Mouse (Mus musculus): ENCODE results near the gene Sorcs2. TPM values are rescaled to one million over a fixed set of nuclear protein-coding genes. Genes with fewer than 3 reads are reported as not detected.

Gene Sorcs2
- polyA plus RNA-seq, 1 experiment from 2014 or later = 12.9 TPM

- H3K36me3 ChIP-seq = no peaks in the 10 kb centered on the region
- no peaks in the 10 kb centered on the region for H3K27me3 ChIP-seq
- no peak overlapping the region for H3K4me3 ChIP-seq
- H3K9me3 ChIP-seq = no peaks in the 10 kb centered on the region
- peaks cover 12% of the 10 kb centered on the region for H3K4me1 ChIP-seq
- no peak for ATAC-seq (ENCODE audit: insufficient number of reproducible peaks, insufficient read depth, low FRiP score, low TSS enrichment)
- no peak overlapping the region for H3K9ac ChIP-seq
- 38% methylated on average over 6 of the region's 6 CpGs for WGBS
- H3K4me2 ChIP-seq (replicated peaks) = no peak overlapping the region
- no peak overlapping the region for H3K27ac ChIP-seq
These were observed 328.2 kb downstream of the Sorcs2 start for GRCm38 (mm10) chr5:36069503-36070360.

GRCm38 (mm10) chr5:36067651-36068181 is 330.2 kb downstream of the Sorcs2 start:
- WGBS = 28% methylated on average over 8 of the region's 8 CpGs
- no peak for ATAC-seq (ENCODE audit: insufficient number of reproducible peaks, insufficient read depth, low FRiP score, low TSS enrichment)
- no peak overlapping the region for H3K4me2 ChIP-seq (replicated peaks)

GRCm38 (mm10) chr5:36057804-36058322 is 340.1 kb downstream of the Sorcs2 start:
- 89% methylated on average over 14 of the region's 14 CpGs for WGBS
- Histone ChIP-seq H3K27ac (no peak overlapping the region), H3K9ac (no peak overlapping the region), H3K36me3 (no peaks in the 10 kb centered on the region), H3K27me3 (no peaks in the 10 kb centered on the region), H3K4me1 (no peaks in the 10 kb centered on the region), H3K4me2 (replicated peaks) (no peak overlapping the region), H3K4me3 (no peak overlapping the region), H3K9me3 (no peaks in the 10 kb centered on the region; the same call in 1 of the 2 replicates)
- ATAC-seq (ENCODE audit: insufficient number of reproducible peaks, insufficient read depth, low FRiP score, low TSS enrichment) = no peak

More at GRCm38 (mm10) chr5:36067651-36068181, 330.2 kb downstream of the Sorcs2 start:
- H3K27me3 ChIP-seq = no peaks in the 10 kb centered on the region
- 0 out of 2 replicates have a peak, but pooled peaks cover 2% of the 10 kb centered on the region for H3K36me3 ChIP-seq
- no peaks in the 10 kb centered on the region for H3K9me3 ChIP-seq
- no peak overlapping the region for H3K4me3 ChIP-seq
- H3K9ac ChIP-seq = no peak overlapping the region
- no peak overlapping the region for H3K27ac ChIP-seq
- peaks cover 12% of the 10 kb centered on the region for H3K4me1 ChIP-seq

- H3K9me3 ChIP-seq = no peaks in the 10 kb centered on the region; the same call in 1 of the 2 replicates
- H3K27ac ChIP-seq = no peak overlapping the region
- no peak for ATAC-seq (ENCODE audit: insufficient number of reproducible peaks, insufficient read depth, low FRiP score, low TSS enrichment)
- H3K27me3 ChIP-seq = no peaks in the 10 kb centered on the region
- no peaks in the 10 kb centered on the region for H3K4me1 ChIP-seq
- no peak overlapping the region for H3K9ac ChIP-seq
- H3K36me3 ChIP-seq = no peaks in the 10 kb centered on the region
- no peak overlapping the region for H3K4me3 ChIP-seq
- WGBS = 92% methylated on average over 2 of the region's 2 CpGs
- no peak overlapping the region for H3K4me2 ChIP-seq (replicated peaks)
These were observed 341.0 kb downstream of the Sorcs2 start for GRCm38 (mm10) chr5:36056921-36057320.

GRCm38 (mm10) chr5:36055876-36056275 is 342.1 kb downstream of the Sorcs2 start:
- no peaks in the 10 kb centered on the region for H3K36me3 ChIP-seq
- no peak overlapping the region for H3K4me3 ChIP-seq
- H3K4me2 ChIP-seq (replicated peaks) = no peak overlapping the region
- H3K27me3 ChIP-seq = no peaks in the 10 kb centered on the region
- WGBS = 85% methylated on average over 14 of the region's 14 CpGs
- H3K27ac ChIP-seq = no peak overlapping the region
- ATAC-seq (ENCODE audit: insufficient number of reproducible peaks, insufficient read depth, low FRiP score, low TSS enrichment) = no peak
- no peaks in the 10 kb centered on the region for H3K4me1 ChIP-seq
- no peak overlapping the region for H3K9ac ChIP-seq
- no peaks in the 10 kb centered on the region; the same call in 1 of the 2 replicates for H3K9me3 ChIP-seq

GRCm38 (mm10) chr5:36054498-36054897 is 343.4 kb downstream of the Sorcs2 start:
- Histone ChIP-seq H3K36me3 (no peaks in the 10 kb centered on the region), H3K9ac (no peak overlapping the region), H3K27ac (no peak overlapping the region), H3K4me2 (replicated peaks) (no peak overlapping the region), H3K9me3 (no peaks in the 10 kb centered on the region; the same call in 1 of the 2 replicates), H3K27me3 (no peaks in the 10 kb centered on the region), H3K4me1 (no peaks in the 10 kb centered on the region), H3K4me3 (no peak overlapping the region)
- 72% methylated on average over 3 of the region's 3 CpGs for WGBS
- ATAC-seq (ENCODE audit: insufficient number of reproducible peaks, insufficient read depth, low FRiP score, low TSS enrichment) = no peak

- no peaks in the 10 kb centered on the region for H3K9me3 ChIP-seq
- WGBS = 95% methylated on average over 2 of the region's 2 CpGs
These were observed 354.8 kb downstream of the Sorcs2 start for GRCm38 (mm10) chr5:36043154-36043553.

GRCm38 (mm10) chr5:36041756-36042155 is 356.2 kb downstream of the Sorcs2 start:
- Histone ChIP-seq H3K4me1 (peaks cover 10% of the 10 kb centered on the region; the same call in 1 of the 2 replicates), H3K4me2 (replicated peaks) (no peak overlapping the region), H3K27me3 (no peaks in the 10 kb centered on the region), H3K9me3 (no peaks in the 10 kb centered on the region), H3K27ac (0 out of 2 replicates have a peak overlapping the region, but pooled peaks have one; percentile 47), H3K4me3 (no peak overlapping the region), H3K36me3 (0 out of 2 replicates have a peak, but pooled peaks cover 4% of the 10 kb centered on the region), H3K9ac (no peak overlapping the region)
- no peak for ATAC-seq (ENCODE audit: insufficient number of reproducible peaks, insufficient read depth, low FRiP score, low TSS enrichment)
- 80% methylated on average over 6 of the region's 6 CpGs for WGBS

More at GRCm38 (mm10) chr5:36043154-36043553, 354.8 kb downstream of the Sorcs2 start:
- Histone ChIP-seq H3K4me2 (replicated peaks) (no peak overlapping the region), H3K27ac (no peak overlapping the region), H3K4me3 (no peak overlapping the region), H3K4me1 (peaks cover 10% of the 10 kb centered on the region; the same call in 1 of the 2 replicates), H3K36me3 (no peaks in the 10 kb centered on the region), H3K9ac (no peak overlapping the region), H3K27me3 (no peaks in the 10 kb centered on the region)
- no peak for ATAC-seq (ENCODE audit: insufficient number of reproducible peaks, insufficient read depth, low FRiP score, low TSS enrichment)

- Histone ChIP-seq H3K27ac (peak overlapping the region; percentile 47; the same call in 1 of the 2 replicates), H3K4me1 (peaks cover 10% of the 10 kb centered on the region; the same call in 1 of the 2 replicates), H3K36me3 (0 out of 2 replicates have a peak, but pooled peaks cover 4% of the 10 kb centered on the region), H3K9ac (no peak overlapping the region), H3K4me3 (no peak overlapping the region), H3K4me2 (replicated peaks) (no peak overlapping the region), H3K9me3 (no peaks in the 10 kb centered on the region), H3K27me3 (no peaks in the 10 kb centered on the region)
- no peak for ATAC-seq (ENCODE audit: insufficient number of reproducible peaks, insufficient read depth, low FRiP score, low TSS enrichment)
These were observed 356.7 kb downstream of the Sorcs2 start for GRCm38 (mm10) chr5:36041236-36041562.

- no peaks in the 10 kb centered on the region for H3K27me3 ChIP-seq
- H3K9me3 ChIP-seq = no peaks in the 10 kb centered on the region
- no peak overlapping the region for H3K4me2 ChIP-seq (replicated peaks)
- 74% methylated on average over 13 of the region's 13 CpGs for WGBS
- H3K36me3 ChIP-seq = 0 out of 2 replicates have a peak, but pooled peaks cover 4% of the 10 kb centered on the region
- peak; percentile 30; the same call in 1 of the 2 replicates for ATAC-seq (ENCODE audit: insufficient number of reproducible peaks, insufficient read depth, low FRiP score, low TSS enrichment)
- no peak overlapping the region for H3K4me3 ChIP-seq
- H3K4me1 ChIP-seq = peaks cover 10% of the 10 kb centered on the region; the same call in 1 of the 2 replicates
- H3K9ac ChIP-seq = no peak overlapping the region
- peak overlapping the region; percentile 47; the same call in 1 of the 2 replicates for H3K27ac ChIP-seq
These were observed 357.3 kb downstream of the Sorcs2 start for GRCm38 (mm10) chr5:36040398-36041235.

- Histone ChIP-seq H3K9me3 (no peaks in the 10 kb centered on the region), H3K36me3 (0 out of 2 replicates have a peak, but pooled peaks cover 4% of the 10 kb centered on the region), H3K4me2 (replicated peaks) (no peak overlapping the region), H3K4me3 (no peak overlapping the region), H3K4me1 (peaks cover 10% of the 10 kb centered on the region; the same call in 1 of the 2 replicates), H3K27me3 (no peaks in the 10 kb centered on the region), H3K27ac (no peak overlapping the region), H3K9ac (no peak overlapping the region)
- 91% methylated on average over 5 of the region's 5 CpGs for WGBS
- ATAC-seq (ENCODE audit: insufficient number of reproducible peaks, insufficient read depth, low FRiP score, low TSS enrichment) = no peak
These were observed 358.3 kb downstream of the Sorcs2 start for GRCm38 (mm10) chr5:36039596-36039995.
